Mouse (Mus musculus): ENCODE data around the gene Alk. TPM values are rescaled to one million over a fixed set of nuclear protein-coding genes. Genes with fewer than 3 reads are reported as not detected.
"Not testable (repeated sequence)": the region's sequence is repeated elsewhere in the genome, so short reads cannot be mapped to it uniquely, and the experiment has no call there.

The Alk gene
- polyA plus RNA-seq, 1 experiment from 2014 or later, result 0.17 TPM

GRCm38 (mm10) chr17:72485623-72486022, 118.8 kb downstream of the Alk start:
- 87% methylated on average over 4 of the region's 4 CpGs for WGBS
- H3K9me3 ChIP-seq (ENCODE audit: control insufficient read depth), result no peaks in the 10 kb centered on the region
- no peak for TF ChIP-seq CTCF (IDR thresholded peaks at IDR 0.05; ENCODE audit: low read depth)
- no peak overlapping the region for H3K4me3 ChIP-seq (ENCODE audit: low read depth, low read length)
- H3K4me1 ChIP-seq (replicated peaks; ENCODE audit: control insufficient read depth, insufficient read depth, low read length), result no peaks in the 10 kb centered on the region
- ATAC-seq, result no peak
- H3K9ac ChIP-seq (ENCODE audit: low read depth, low read length), result no peak overlapping the region
- no peak overlapping the region for H3K27ac ChIP-seq (ENCODE audit: low read depth, low read length)
- H3K36me3 ChIP-seq (ENCODE audit: control insufficient read depth, insufficient read depth), result no peaks in the 10 kb centered on the region
- H3K27me3 ChIP-seq (replicated peaks; ENCODE audit: control insufficient read depth, insufficient read depth, low read length), result no peaks in the 10 kb centered on the region
- H3K4me2 ChIP-seq (replicated peaks; ENCODE audit: low read depth), result no peak overlapping the region

- not testable (repeated sequence) for H3K27ac ChIP-seq (ENCODE audit: low read depth, low read length); H3K9ac ChIP-seq (ENCODE audit: low read depth, low read length); H3K4me3 ChIP-seq (ENCODE audit: low read depth, low read length); H3K36me3 ChIP-seq (ENCODE audit: control insufficient read depth, insufficient read depth); ATAC-seq; H3K4me2 ChIP-seq (replicated peaks; ENCODE audit: low read depth); H3K9me3 ChIP-seq (ENCODE audit: control insufficient read depth); H3K27me3 ChIP-seq (replicated peaks; ENCODE audit: control insufficient read depth, insufficient read depth, low read length); H3K4me1 ChIP-seq (replicated peaks; ENCODE audit: control insufficient read depth, insufficient read depth, low read length)
- 94% methylated on average over 7 of the region's 7 CpGs for WGBS
These were observed 125.2 kb downstream of the Alk start for GRCm38 (mm10) chr17:72479260-72479659.

DNA sequence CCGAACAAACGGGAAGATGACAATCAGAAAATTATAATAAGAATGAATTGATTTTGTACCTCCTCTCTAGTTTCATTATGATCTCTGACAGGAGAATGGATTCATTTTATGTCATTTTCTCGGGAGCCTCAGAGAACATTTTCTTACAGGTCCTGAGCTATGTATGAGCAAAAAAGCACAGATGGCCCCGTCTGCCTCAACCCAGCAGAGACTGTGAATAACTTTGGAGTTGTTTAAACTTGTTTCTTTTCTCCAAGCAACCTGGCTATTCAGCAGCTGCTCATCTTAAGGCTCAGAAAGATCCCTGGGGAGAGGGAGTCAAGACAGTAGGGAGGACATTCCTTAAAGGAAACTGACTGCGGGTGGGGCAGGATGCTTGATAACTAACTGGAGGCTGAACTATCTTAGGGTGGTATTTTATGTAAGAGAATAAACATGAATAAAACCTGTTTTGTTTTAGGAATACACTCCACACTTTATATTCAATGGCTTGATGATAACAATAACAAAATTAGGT, 126.5 kb downstream of the Alk start:
- 57% methylated on average over 5 of the region's 5 CpGs for WGBS
- H3K9me3 ChIP-seq (ENCODE audit: control insufficient read depth), result no peaks in the 10 kb centered on the region
- H3K27me3 ChIP-seq (replicated peaks; ENCODE audit: control insufficient read depth, insufficient read depth, low read length), result no peaks in the 10 kb centered on the region
- H3K4me2 ChIP-seq (replicated peaks; ENCODE audit: low read depth), result no peak overlapping the region
- H3K36me3 ChIP-seq (ENCODE audit: control insufficient read depth, insufficient read depth), result no peaks in the 10 kb centered on the region
- H3K27ac ChIP-seq (ENCODE audit: low read depth, low read length), result no peak overlapping the region
- no peaks in the 10 kb centered on the region for H3K4me1 ChIP-seq (replicated peaks; ENCODE audit: control insufficient read depth, insufficient read depth, low read length)
- no peak for TF ChIP-seq CTCF (IDR thresholded peaks at IDR 0.05; ENCODE audit: low read depth)
- no peak overlapping the region for H3K4me3 ChIP-seq (ENCODE audit: low read depth, low read length)
- no peak for ATAC-seq
- H3K9ac ChIP-seq (ENCODE audit: low read depth, low read length), result no peak overlapping the region

- WGBS, result 49% methylated on average over 4 of the region's 4 CpGs
- no peak for TF ChIP-seq CTCF (IDR thresholded peaks at IDR 0.05; ENCODE audit: low read depth)
- ATAC-seq, result no peak
These were observed 127.5 kb downstream of the Alk start for GRCm38 (mm10) chr17:72476956-72477355.

GRCm38 (mm10) chr17:72474166-72474565, 130.3 kb downstream of the Alk start:
- H3K36me3 ChIP-seq (ENCODE audit: control insufficient read depth, insufficient read depth), result no peaks in the 10 kb centered on the region
- no peak for TF ChIP-seq CTCF (IDR thresholded peaks at IDR 0.05; ENCODE audit: low read depth)
- no peak for ATAC-seq

More at GRCm38 (mm10) chr17:72476956-72477355, 127.5 kb downstream of the Alk start:
- Histone ChIP-seq H3K27ac (ENCODE audit: low read depth, low read length) (no peak overlapping the region), H3K4me3 (ENCODE audit: low read depth, low read length) (no peak overlapping the region), H3K9ac (ENCODE audit: low read depth, low read length) (no peak overlapping the region), H3K27me3 (replicated peaks; ENCODE audit: control insufficient read depth, insufficient read depth, low read length) (no peaks in the 10 kb centered on the region), H3K9me3 (ENCODE audit: control insufficient read depth) (no peaks in the 10 kb centered on the region), H3K36me3 (ENCODE audit: control insufficient read depth, insufficient read depth) (no peaks in the 10 kb centered on the region), H3K4me2 (replicated peaks; ENCODE audit: low read depth) (no peak overlapping the region), H3K4me1 (replicated peaks; ENCODE audit: control insufficient read depth, insufficient read depth, low read length) (no peaks in the 10 kb centered on the region)

DNA sequence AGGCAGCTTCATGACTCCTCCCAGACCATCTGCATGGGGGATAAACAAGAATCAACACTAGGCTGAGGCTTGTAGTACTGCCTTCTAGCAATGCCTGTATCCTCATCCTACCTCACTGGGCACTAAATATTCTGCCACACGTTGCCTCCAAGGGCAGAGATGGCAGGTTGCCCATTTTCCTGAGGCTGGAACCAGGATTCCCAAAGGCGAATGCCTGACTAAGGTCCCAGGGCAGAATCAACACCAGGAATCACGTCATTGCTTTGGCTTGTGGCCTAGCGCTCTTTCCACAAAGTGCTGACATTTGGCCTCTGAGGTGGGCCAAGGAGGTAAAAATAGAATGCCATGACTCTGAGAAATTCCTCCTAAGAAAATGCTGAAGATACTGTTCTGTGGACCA, 155.9 kb downstream of the Alk start:
- Histone ChIP-seq H3K9me3 (ENCODE audit: control insufficient read depth) (no peaks in the 10 kb centered on the region), H3K4me3 (ENCODE audit: low read depth, low read length) (no peak overlapping the region), H3K36me3 (ENCODE audit: control insufficient read depth, insufficient read depth) (no peaks in the 10 kb centered on the region), H3K4me1 (replicated peaks; ENCODE audit: control insufficient read depth, insufficient read depth, low read length) (0 out of 2 replicates have a peak, but pooled peaks cover 3% of the 10 kb centered on the region), H3K27me3 (replicated peaks; ENCODE audit: control insufficient read depth, insufficient read depth, low read length) (no peaks in the 10 kb centered on the region), H3K4me2 (replicated peaks; ENCODE audit: low read depth) (no peak overlapping the region), H3K27ac (ENCODE audit: low read depth, low read length) (no peak overlapping the region), H3K9ac (ENCODE audit: low read depth, low read length) (no peak overlapping the region)
- ATAC-seq, result no peak
- no peak for TF ChIP-seq CTCF (IDR thresholded peaks at IDR 0.05; ENCODE audit: low read depth)
- WGBS, result 82% methylated on average over 4 of the region's 4 CpGs

More at GRCm38 (mm10) chr17:72474166-72474565, 130.3 kb downstream of the Alk start:
- 69% methylated on average over 5 of the region's 5 CpGs for WGBS
- H3K27me3 ChIP-seq (replicated peaks; ENCODE audit: control insufficient read depth, insufficient read depth, low read length), result no peaks in the 10 kb centered on the region
- H3K4me2 ChIP-seq (replicated peaks; ENCODE audit: low read depth), result no peak overlapping the region
- no peak overlapping the region for H3K27ac ChIP-seq (ENCODE audit: low read depth, low read length)
- H3K4me1 ChIP-seq (replicated peaks; ENCODE audit: control insufficient read depth, insufficient read depth, low read length), result no peaks in the 10 kb centered on the region
- no peaks in the 10 kb centered on the region for H3K9me3 ChIP-seq (ENCODE audit: control insufficient read depth)
- no peak overlapping the region for H3K4me3 ChIP-seq (ENCODE audit: low read depth, low read length)
- no peak overlapping the region for H3K9ac ChIP-seq (ENCODE audit: low read depth, low read length)

Measured in intestine, postnatal 0 days (tissue).